Mouse (Mus musculus) right cerebral cortex, postnatal 36 days (tissue): ENCODE measurements around the gene Dusp13.

Experiments used
- DNase-seq, 2 experiments: peaks; one replicate each; pipeline ENCODE4 v3.0.0; 2022; ENCODE audit warnings: low spot score in 2 of 2, mixed read lengths in 1 of 2

Dusp13 gene

DNA sequence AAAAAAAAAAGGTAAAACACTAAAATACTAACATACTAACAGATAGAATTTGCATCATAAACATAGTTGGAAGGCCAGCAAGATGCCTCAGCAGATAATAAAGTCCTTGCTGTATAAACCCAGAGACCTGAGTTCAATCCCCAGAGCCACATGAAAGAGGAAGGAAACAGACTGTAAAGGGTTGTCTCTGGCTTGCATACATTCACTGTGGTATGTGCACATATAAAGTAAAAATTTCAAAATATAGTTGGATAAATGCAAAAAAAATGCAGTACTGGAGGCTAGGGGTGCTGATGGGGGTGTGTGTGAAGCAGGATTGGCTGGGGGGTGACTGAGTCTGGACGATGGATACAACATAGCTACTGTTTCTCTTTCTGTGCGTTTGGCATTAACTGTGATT is 45.5 kb downstream of the Dusp13 start:
- no peak for DNase-seq

GRCm38 (mm10) chr14:21703255-21703654 is 47.7 kb downstream of the Dusp13 start:
- no peak for DNase-seq

GRCm38 (mm10) chr14:21702691-21703090 is 48.3 kb downstream of the Dusp13 start:
- no peak for DNase-seq

- DNase-seq = no peak
Measured at GRCm38 (mm10) chr14:21696186-21696830, 54.7 kb downstream of the Dusp13 start.

- no peak for DNase-seq
Measured at GRCm38 (mm10) chr14:21695020-21695419, 56.0 kb downstream of the Dusp13 start.

- DNase-seq = no peak
Measured at GRCm38 (mm10) chr14:21691070-21691469, 59.9 kb downstream of the Dusp13 start.

DNA sequence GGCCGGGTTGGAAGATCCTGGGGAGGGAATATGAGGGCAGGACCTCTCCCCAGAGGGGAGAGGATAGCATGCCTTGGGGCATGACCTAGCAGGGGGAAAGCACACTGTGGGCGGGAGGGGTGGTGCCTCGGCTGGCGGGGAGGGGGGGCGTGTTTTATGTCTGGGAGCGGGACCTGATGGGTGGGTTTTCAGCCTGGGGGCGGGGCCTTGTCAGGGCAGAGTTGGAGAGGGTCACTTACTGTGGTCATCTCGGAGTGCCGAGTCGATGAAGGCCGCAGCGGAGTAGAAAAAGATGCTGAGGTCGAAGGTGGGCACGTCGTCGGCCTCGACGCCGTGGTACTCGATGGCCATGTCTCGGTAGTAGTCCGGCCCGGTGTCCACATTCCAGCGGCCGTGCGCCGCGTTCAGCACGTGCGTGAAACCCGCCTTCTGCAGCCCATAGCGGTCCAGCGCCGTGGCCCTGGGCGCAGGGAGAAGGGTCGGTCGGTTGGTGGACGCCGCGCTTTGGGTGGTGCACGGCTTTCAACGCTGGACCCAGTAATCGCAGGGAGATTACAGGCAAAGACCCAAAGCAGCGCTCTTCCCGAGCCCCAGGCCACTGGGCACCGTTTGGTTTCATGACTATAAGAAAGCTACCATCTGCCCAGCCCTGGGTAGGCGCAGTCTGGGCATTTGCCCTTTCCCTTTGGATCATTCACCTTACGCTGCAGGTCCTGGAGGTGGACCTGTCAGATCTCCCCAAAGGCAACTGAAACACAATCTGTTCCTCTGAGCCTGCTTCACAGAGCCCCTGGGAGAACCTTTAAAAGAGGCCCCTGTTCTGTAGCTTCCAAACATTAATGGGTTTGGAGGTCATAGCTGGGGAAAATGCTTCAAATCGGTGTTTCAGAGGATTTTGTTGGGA is 64.4 kb downstream of the Dusp13 start:
- no peak for DNase-seq

- DNase-seq = no peak
Measured at GRCm38 (mm10) chr14:21685411-21686146, 65.4 kb downstream of the Dusp13 start.

GRCm38 (mm10) chr14:21683834-21684233 is 67.1 kb downstream of the Dusp13 start:
- DNase-seq = no peak
